Mouse (Mus musculus): ENCODE results near the gene Rps7.

DNA sequence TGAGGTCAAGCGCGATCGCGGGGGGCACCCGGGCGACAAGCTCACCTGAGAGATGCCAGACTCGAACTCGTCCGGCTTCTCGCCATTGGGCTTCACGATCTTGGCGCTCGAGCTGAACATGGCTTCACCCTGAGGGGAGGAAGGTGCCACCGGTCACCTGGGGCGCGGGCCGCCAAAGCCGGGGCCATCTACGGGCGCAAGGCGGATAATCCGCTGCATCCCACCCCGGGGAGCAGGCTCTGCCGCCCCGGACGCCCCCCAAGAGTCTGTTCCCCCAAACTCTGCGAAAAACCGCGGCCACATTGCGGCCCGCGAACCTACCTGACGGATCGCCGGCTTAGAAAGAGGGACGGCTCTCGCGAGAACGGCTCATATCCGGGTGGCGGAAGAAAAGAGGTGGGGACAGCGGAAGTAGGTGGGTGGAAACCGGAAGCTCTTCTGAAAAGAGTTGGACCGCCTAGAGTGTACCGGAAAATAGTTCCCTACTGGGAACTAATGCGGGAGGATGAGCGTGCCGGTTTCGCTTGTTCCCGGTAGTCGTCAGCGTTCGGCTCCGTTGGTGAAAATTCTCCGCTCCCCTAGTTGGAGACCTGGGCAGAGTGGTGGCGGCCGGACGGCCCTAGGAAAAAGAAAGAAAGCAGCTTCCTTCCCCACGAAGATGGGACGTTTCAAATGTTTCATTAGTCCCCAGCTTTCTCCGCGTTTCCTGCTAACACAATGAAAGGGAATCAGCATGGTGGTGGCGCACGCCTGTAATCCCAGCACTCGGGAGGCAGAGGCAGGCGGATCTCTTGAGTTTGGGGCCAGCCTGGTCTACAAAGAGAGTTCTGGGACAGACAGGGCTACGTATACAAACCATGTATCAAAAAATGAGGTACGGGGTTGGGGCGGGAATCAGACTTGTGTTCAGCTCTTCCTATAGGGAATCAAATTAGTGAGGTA lies at the start of gene Rps7:
- TF ChIP-seq MYOD1 (IDR thresholded peaks at IDR 0.05; ENCODE audit: control insufficient read depth in 1 of 3, insufficient read length in 2 of 3, low read depth in 2 of 3): no peak
- TF ChIP-seq POLR2A (IDR thresholded peaks at IDR 0.05; ENCODE audit: insufficient read length, low read depth): peak; percentile 73
- peak; percentile 8 for TF ChIP-seq E2F4 (IDR thresholded peaks at IDR 0.05; ENCODE audit: insufficient read depth)
- no peak for TF ChIP-seq TCF12 (IDR thresholded peaks at IDR 0.05; ENCODE audit: insufficient read depth, poor library complexity, severe bottlenecking)
- TF ChIP-seq CEBPB (IDR thresholded peaks at IDR 0.05; ENCODE audit: insufficient read depth, poor library complexity, severe bottlenecking): no peak
- no peak for TF ChIP-seq MYOG (IDR thresholded peaks at IDR 0.05; ENCODE audit: control insufficient read depth in 1 of 3, insufficient read depth in 1 of 3, insufficient read length in 2 of 3, low read depth in 2 of 3)
- TF ChIP-seq MAX (IDR thresholded peaks at IDR 0.05; ENCODE audit: low read depth): no peak
- TF ChIP-seq USF1 (IDR thresholded peaks at IDR 0.05; ENCODE audit: low read depth): no peak
- TF ChIP-seq POLR2AphosphoS2 (IDR thresholded peaks at IDR 0.05; ENCODE audit: insufficient read length, low read depth): peak; percentile 72
- TF ChIP-seq SRF (IDR thresholded peaks at IDR 0.05; ENCODE audit: control insufficient read depth, insufficient read length, low read depth): no peak
